10 mouse cellular contexts compared by ENCODE assay signal in the genomic region with DNA sequence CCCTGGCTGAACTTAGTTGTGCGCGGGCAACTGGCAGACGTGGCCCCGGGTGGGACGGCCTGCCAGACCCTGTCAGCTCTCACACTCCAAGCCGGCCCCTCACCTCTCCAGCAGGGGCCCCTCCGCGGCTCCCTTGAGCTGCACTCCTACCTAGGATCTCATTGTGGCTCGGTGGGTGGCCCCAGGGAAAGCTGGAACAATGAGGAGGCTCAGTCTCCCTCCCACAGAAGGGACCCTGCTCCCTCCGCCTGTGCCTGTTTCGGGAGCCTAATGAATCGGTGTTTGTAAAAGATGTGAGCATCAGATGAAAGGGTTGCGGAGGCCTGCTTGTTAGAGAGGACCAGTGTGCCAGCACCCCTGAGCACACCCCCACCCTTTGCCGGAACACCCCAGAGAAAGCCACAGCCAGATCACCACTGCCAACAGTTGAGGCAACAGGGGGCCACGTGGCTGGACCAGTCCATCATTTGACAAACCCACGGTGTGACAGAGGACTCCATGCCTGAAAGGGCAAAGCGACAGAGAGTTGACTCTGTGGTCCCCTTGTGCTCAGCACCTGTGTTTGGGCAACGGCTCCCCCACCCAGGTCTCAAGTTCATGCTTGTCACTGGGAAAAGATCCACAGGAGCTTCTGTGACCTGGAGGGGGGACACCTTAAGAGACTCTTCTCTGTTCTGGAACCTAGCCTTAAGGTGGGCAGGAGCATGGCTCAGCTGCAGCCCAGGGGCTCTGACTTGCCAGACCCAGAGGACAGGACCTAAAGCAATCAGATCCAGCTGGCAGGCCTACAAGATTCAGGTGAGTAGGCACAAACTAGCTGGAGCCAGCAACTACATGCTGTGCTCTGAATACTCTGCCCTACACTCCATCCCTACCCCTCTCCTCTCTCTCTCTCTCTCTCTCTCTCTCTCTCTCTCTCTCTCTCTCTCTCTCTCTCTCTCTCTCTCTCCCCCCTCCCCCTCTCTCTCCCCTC.
DNase-seq lines count a peak whose midpoint lies in the region; ATAC-seq and TF ChIP-seq lines count a peak whose summit lies in the region.
"Had no signal": no experiment of that assay in that cellular context is flagged by ENCODE, and none has a peak within 500 bp of the region (broad histone marks: within the 10 kb centered on the region; RNA-seq: fewer than 3 reads in every experiment).

No protein-coding gene starts in this region.

- peaks cover 2% of the 10 kb centered on the region; the same call in 1 of the 2 replicates for H3K27me3 ChIP-seq in midbrain, embryonic 11.5 days (ENCODE audit: control insufficient read depth, insufficient read depth, low read length)
- H3K27me3 ChIP-seq in midbrain, postnatal 0 days (ENCODE audit: insufficient read depth, low read length): no peaks in the 10 kb centered on the region
- no peaks in the 10 kb centered on the region for H3K27me3 ChIP-seq in forebrain, embryonic 16.5 days (replicated peaks; ENCODE audit: control insufficient read depth, insufficient read depth, low read length)
- H3K27me3 ChIP-seq in stomach, embryonic 16.5 days (ENCODE audit: control insufficient read depth, insufficient read depth, low read length): no peaks in the 10 kb centered on the region
- H3K27me3 ChIP-seq in liver, embryonic 12.5 days (replicated peaks): peaks cover 21% of the 10 kb centered on the region; the same call in 1 of the 2 replicates

- H3K4me3 ChIP-seq in midbrain, embryonic 11.5 days (ENCODE audit: low read depth, low read length): no peak overlapping the region
- H3K4me3 ChIP-seq in midbrain, postnatal 0 days (ENCODE audit: low read depth, low read length): no peak overlapping the region
- no peak overlapping the region for H3K4me3 ChIP-seq in forebrain, embryonic 16.5 days (replicated peaks; ENCODE audit: low read length)
- no peak overlapping the region for H3K4me3 ChIP-seq in stomach, embryonic 16.5 days (replicated peaks; ENCODE audit: low read length)
- no peak overlapping the region for H3K4me3 ChIP-seq in liver, embryonic 12.5 days
- H3K4me3 ChIP-seq: megakaryocyte, embryonic 14.5 days had no signal

- 11% methylated on average over 18 of the region's 18 CpGs for WGBS in midbrain, embryonic 11.5 days
- WGBS in midbrain, postnatal 0 days: 15% methylated on average over 18 of the region's 18 CpGs
- 3% methylated on average over 18 of the region's 18 CpGs for WGBS in forebrain, embryonic 16.5 days
- WGBS in stomach, embryonic 16.5 days: 26% methylated on average over 18 of the region's 18 CpGs
- 18% methylated on average over 18 of the region's 18 CpGs for WGBS in liver, embryonic 12.5 days (ENCODE audit: insufficient replicate concordance)

- no peak for TF ChIP-seq CTCF in midbrain, postnatal 0 days (IDR thresholded peaks at IDR 0.05)

- peak; percentile 42; the same call in 1 of the 2 replicates for ATAC-seq in midbrain, embryonic 11.5 days (ENCODE audit: low FRiP score)
- no peak for ATAC-seq in midbrain, postnatal 0 days (ENCODE audit: low FRiP score)
- ATAC-seq in forebrain, embryonic 16.5 days: no peak
- ATAC-seq in stomach, embryonic 16.5 days (ENCODE audit: insufficient read depth, low FRiP score): no peak; the same call in 1 of the 2 replicates
- no peak for ATAC-seq in liver, embryonic 12.5 days

- peaks cover 10% of the 10 kb centered on the region for H3K4me1 ChIP-seq in midbrain, embryonic 11.5 days (ENCODE audit: control insufficient read depth, insufficient read depth, low read length)
- H3K4me1 ChIP-seq in midbrain, postnatal 0 days (ENCODE audit: insufficient read depth, low read length): no peaks in the 10 kb centered on the region; the same call in 1 of the 2 replicates
- peaks cover 11% of the 10 kb centered on the region for H3K4me1 ChIP-seq in forebrain, embryonic 16.5 days (replicated peaks; ENCODE audit: control insufficient read depth, insufficient read depth, low read length)
- peaks cover 17% of the 10 kb centered on the region for H3K4me1 ChIP-seq in stomach, embryonic 16.5 days (ENCODE audit: control insufficient read depth, insufficient read depth, low read length)
- H3K4me1 ChIP-seq in liver, embryonic 12.5 days: no peaks in the 10 kb centered on the region

- H3K36me3 ChIP-seq in midbrain, embryonic 11.5 days (ENCODE audit: control insufficient read depth, insufficient read depth, low read length): no peaks in the 10 kb centered on the region
- no peaks in the 10 kb centered on the region for H3K36me3 ChIP-seq in midbrain, postnatal 0 days (ENCODE audit: insufficient read depth, low read length)
- no peaks in the 10 kb centered on the region for H3K36me3 ChIP-seq in forebrain, embryonic 16.5 days (ENCODE audit: control insufficient read depth, insufficient read depth)
- no peaks in the 10 kb centered on the region for H3K36me3 ChIP-seq in stomach, embryonic 16.5 days (ENCODE audit: control insufficient read depth, insufficient read depth, low read length)
- H3K36me3 ChIP-seq in liver, embryonic 12.5 days: no peaks in the 10 kb centered on the region

- no peaks in the 10 kb centered on the region for H3K9me3 ChIP-seq in midbrain, embryonic 11.5 days (ENCODE audit: control insufficient read depth, low read length)
- H3K9me3 ChIP-seq in midbrain, postnatal 0 days (ENCODE audit: low read length): no peaks in the 10 kb centered on the region
- no peaks in the 10 kb centered on the region for H3K9me3 ChIP-seq in forebrain, embryonic 16.5 days (ENCODE audit: control insufficient read depth, low read length)
- H3K9me3 ChIP-seq in stomach, embryonic 16.5 days (replicated peaks; ENCODE audit: control insufficient read depth, low read length): no peaks in the 10 kb centered on the region
- no peaks in the 10 kb centered on the region for H3K9me3 ChIP-seq in liver, embryonic 12.5 days (replicated peaks)
- H3K9me3 ChIP-seq: megakaryocyte, embryonic 14.5 days had no signal

- no peak overlapping the region for H3K9ac ChIP-seq in midbrain, embryonic 11.5 days (ENCODE audit: low read length)
- no peak overlapping the region for H3K9ac ChIP-seq in midbrain, postnatal 0 days (replicated peaks; ENCODE audit: low read length, poor library complexity, severe bottlenecking)
- H3K9ac ChIP-seq in forebrain, embryonic 16.5 days (replicated peaks; ENCODE audit: low read depth, low read length): no peak overlapping the region
- peak overlapping the region; percentile 32 for H3K9ac ChIP-seq in stomach, embryonic 16.5 days (ENCODE audit: low read length)
- H3K9ac ChIP-seq in liver, embryonic 12.5 days: no peak overlapping the region

- H3K27ac ChIP-seq in midbrain, embryonic 11.5 days (ENCODE audit: low read depth, low read length): no peak overlapping the region
- no peak overlapping the region for H3K27ac ChIP-seq in midbrain, postnatal 0 days (ENCODE audit: low read depth, low read length)
- H3K27ac ChIP-seq in forebrain, embryonic 16.5 days (ENCODE audit: low read length): no peak overlapping the region
- H3K27ac ChIP-seq in stomach, embryonic 16.5 days (ENCODE audit: low read length): peak overlapping the region; percentile 69
- no peak overlapping the region for H3K27ac ChIP-seq in liver, embryonic 12.5 days

- peak; percentile 86 for DNase-seq in midbrain, embryonic 11.5 days (ENCODE audit: low spot score, missing footprints)
- DNase-seq in midbrain, postnatal 0 days (ENCODE audit: low spot score): no peak
- DNase-seq in kidney, postnatal 4 days: peak; percentile 22 to 46
- DNase-seq in right cerebral cortex, postnatal 25 days: no peak
- no peak for DNase-seq in frontal cortex, postnatal 14 days (ENCODE audit: low spot score in 2 of 2)
- DNase-seq: cerebellum, adult 9-11 months had no signal

- H3K4me2 ChIP-seq in midbrain, embryonic 11.5 days: peak overlapping the region; percentile 3; the same call in 1 of the 2 replicates
- H3K4me2 ChIP-seq in midbrain, postnatal 0 days (ENCODE audit: low read depth, low read length, poor library complexity, severe bottlenecking): no peak overlapping the region
- H3K4me2 ChIP-seq in forebrain, embryonic 16.5 days (ENCODE audit: low read length): peak overlapping the region; percentile 8; the same call in 1 of the 2 replicates
- no peak overlapping the region for H3K4me2 ChIP-seq in stomach, embryonic 16.5 days (ENCODE audit: low read depth, low read length)
- H3K4me2 ChIP-seq in liver, embryonic 12.5 days: no peak overlapping the region

Comparison
In these comparisons a context has a peak if more than half of its experiments do, and no peak if none do; other contexts are left out.
1. DNase-seq: peak in midbrain, embryonic 11.5 days (single experiment) and kidney, postnatal 4 days (2 of 2); none in midbrain, postnatal 0 days (single experiment), right cerebral cortex, postnatal 25 days (single experiment) and frontal cortex, postnatal 14 days (0 of 2).
2. H3K4me2 ChIP-seq: peak in midbrain, embryonic 11.5 days (single experiment) and forebrain, embryonic 16.5 days (single experiment); none in midbrain, postnatal 0 days (single experiment), stomach, embryonic 16.5 days (single experiment) and liver, embryonic 12.5 days (single experiment).